Comparison of ENCODE assay signal across 16 mouse cellular contexts in the genomic region with DNA sequence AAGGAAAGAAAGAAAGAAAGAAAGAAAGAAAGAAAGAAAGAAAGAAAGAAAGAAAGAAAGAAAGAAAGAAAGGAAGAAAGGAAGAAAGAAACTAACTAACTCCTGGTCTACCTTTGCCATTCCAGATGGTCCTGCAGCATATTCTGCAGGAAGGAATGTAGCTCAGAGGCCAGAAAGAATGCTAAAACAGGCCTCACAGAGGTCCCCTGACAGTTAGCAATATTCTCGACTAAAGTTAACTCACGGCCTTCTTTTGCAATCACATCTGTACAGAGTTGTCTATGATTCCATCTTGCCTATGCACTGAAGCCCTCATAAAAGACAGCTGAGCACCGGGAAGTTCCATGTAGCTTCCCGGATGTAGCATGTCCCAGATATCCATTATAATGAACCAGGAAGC.
"Had no signal": no experiment of that assay in that cellular context is flagged by ENCODE, and none has a peak within 500 bp of the region (broad histone marks: within the 10 kb centered on the region; RNA-seq: fewer than 3 reads in every experiment).

No protein-coding gene starts in this region.

- H3K9ac ChIP-seq: lung, embryonic 14.5 days; midbrain, embryonic 12.5 days; neural tube, embryonic 13.5 days; neural tube, embryonic 15.5 days; stomach, embryonic 15.5 days had no signal

- H3K4me2 ChIP-seq: lung, embryonic 14.5 days; midbrain, embryonic 12.5 days; neural tube, embryonic 13.5 days; neural tube, embryonic 15.5 days; stomach, embryonic 15.5 days had no signal

- DNase-seq: lung, adult 18-20 months; lung, embryonic 14.5 days; lung, postnatal 10 days; lung, postnatal 4 days; midbrain, embryonic 14.5 days; right cerebral cortex, postnatal 14 days; thymus, adult 18-20 months; thymus, postnatal 14 days; thymus, postnatal 36 days had no signal

- H3K4me1 ChIP-seq: midbrain, embryonic 12.5 days; neural tube, embryonic 15.5 days had no signal

- H3K27ac ChIP-seq: midbrain, embryonic 10.5 days; midbrain, embryonic 12.5 days; neural tube, embryonic 13.5 days; neural tube, embryonic 15.5 days; stomach, embryonic 15.5 days; stomach, postnatal 0 days had no signal

- H3K36me3 ChIP-seq: midbrain, embryonic 10.5 days; midbrain, embryonic 12.5 days; neural tube, embryonic 13.5 days; neural tube, embryonic 15.5 days; stomach, embryonic 15.5 days had no signal

- H3K27me3 ChIP-seq: midbrain, embryonic 12.5 days; neural tube, embryonic 13.5 days; neural tube, embryonic 15.5 days; stomach, embryonic 15.5 days had no signal

- H3K4me3 ChIP-seq: midbrain, embryonic 10.5 days; midbrain, embryonic 12.5 days; neural tube, embryonic 13.5 days; neural tube, embryonic 15.5 days; stomach, embryonic 15.5 days had no signal

- ATAC-seq: midbrain, embryonic 16.5 days had no signal

- H3K9me3 ChIP-seq: midbrain, embryonic 10.5 days; midbrain, embryonic 12.5 days; neural tube, embryonic 13.5 days; neural tube, embryonic 15.5 days; stomach, embryonic 15.5 days had no signal
